Mouse (Mus musculus): ENCODE results near the gene Rflnb. TPM values are rescaled to one million over a fixed set of nuclear protein-coding genes. Genes with fewer than 3 reads are reported as not detected.

Gene Rflnb
- total and polyA plus RNA-seq, 3 experiments, result 0.19 to 0.85 (median 0.69) TPM

- dilution Hi-C loops (cut with MboI; ENCODE audit: extremely low pct_ligation_motif_present, extremely low pct_unique_long_range_greater_than_20kb, low sequenced_read_pairs) (no loop called here), in situ Hi-C loops (cut with MboI; ENCODE audit: low pct_ligation_motif_present, low pct_unique_long_range_greater_than_20kb, low sequenced_read_pairs) (no loop called here)
- DNase-seq (ENCODE audit: extremely low read depth), result no peak
- Histone ChIP-seq H3K27me3 (replicated peaks) (peaks cover 43% of the 10 kb centered on the region), H3K79me2 (replicated peaks; ENCODE audit: control insufficient read depth, extremely low read depth, insufficient read depth, poor library complexity, severe bottlenecking) (no peaks in the 10 kb centered on the region), H3K4me2 (ENCODE audit: insufficient read depth, low read depth, poor library complexity, severe bottlenecking) (no peak overlapping the region), H3K9ac (ENCODE audit: insufficient read depth, low read depth) (no peak overlapping the region), H3K27ac (ENCODE audit: insufficient read depth, low read depth) (no peak overlapping the region), H3K4me1 (ENCODE audit: control insufficient read depth in 1 of 2, insufficient read depth in 2 of 2) (no peaks in the 10 kb centered on the region), H3K36me3 (replicated peaks in 1 of 2; ENCODE audit: control insufficient read depth in 1 of 2, insufficient read depth in 1 of 2, low read length in 1 of 2) (no peaks in the 10 kb centered on the region), H3K4me3 (replicated peaks in 1 of 3; ENCODE audit: low read depth in 2 of 3, low read length in 2 of 3, poor library complexity in 1 of 3) (no peak overlapping the region), H3K9me3 (replicated peaks; ENCODE audit: low read length) (no peaks in the 10 kb centered on the region)
- TF ChIP-seq MYC (IDR thresholded peaks at IDR 0.05; ENCODE audit: low read depth, low read length) (no peak), PAX5 (IDR thresholded peaks at IDR 0.05; ENCODE audit: low read length) (no peak), SMC3 (IDR thresholded peaks at IDR 0.05; ENCODE audit: low read depth, low read length) (no peak), POLR2AphosphoS2 (IDR thresholded peaks at IDR 0.05; ENCODE audit: low read depth, low read length) (no peak), CHD1 (IDR thresholded peaks at IDR 0.05; ENCODE audit: low read depth, low read length) (no peak), TBP (conservative IDR thresholded peaks at IDR 0.05; ENCODE audit: low read depth, low read length) (no peak), CTCF (conservative IDR thresholded peaks at IDR 0.05 in 1 of 2, IDR thresholded peaks at IDR 0.05 in 1 of 2; ENCODE audit: low read depth in 2 of 2, low read length in 2 of 2) (no peak), MEF2A (IDR thresholded peaks at IDR 0.05; ENCODE audit: borderline replicate concordance, low read depth, low read length) (no peak), JUN (IDR thresholded peaks at IDR 0.05; ENCODE audit: insufficient read depth, low read depth, low read length) (no peak), USF2 (conservative IDR thresholded peaks at IDR 0.05; ENCODE audit: low read depth, low read length) (no peak)
These were observed 6.3 kb upstream of the Rflnb start for GRCm38 (mm10) chr11:76033836-76034235.

- DNase-seq (ENCODE audit: extremely low read depth), result no peak
- Histone ChIP-seq H3K4me2 (ENCODE audit: insufficient read depth, low read depth, poor library complexity, severe bottlenecking) (no peak overlapping the region), H3K36me3 (replicated peaks in 1 of 2; ENCODE audit: control insufficient read depth in 1 of 2, insufficient read depth in 1 of 2, low read length in 1 of 2) (no peaks in the 10 kb centered on the region), H3K27me3 (replicated peaks) (peaks cover 42% of the 10 kb centered on the region), H3K79me2 (replicated peaks; ENCODE audit: control insufficient read depth, extremely low read depth, insufficient read depth, poor library complexity, severe bottlenecking) (no peaks in the 10 kb centered on the region), H3K27ac (ENCODE audit: insufficient read depth, low read depth) (no peak overlapping the region), H3K4me3 (replicated peaks in 1 of 3; ENCODE audit: low read depth in 2 of 3, low read length in 2 of 3, poor library complexity in 1 of 3) (no peak overlapping the region), H3K9ac (ENCODE audit: insufficient read depth, low read depth) (no peak overlapping the region), H3K9me3 (replicated peaks; ENCODE audit: low read length) (no peaks in the 10 kb centered on the region), H3K4me1 (ENCODE audit: control insufficient read depth in 1 of 2, insufficient read depth in 2 of 2) (no peaks in the 10 kb centered on the region)
- TF ChIP-seq CHD2 (IDR thresholded peaks at IDR 0.05; ENCODE audit: low read length) (no peak), HCFC1 (IDR thresholded peaks at IDR 0.05; ENCODE audit: low read depth, low read length) (no peak), MAX (IDR thresholded peaks at IDR 0.05; ENCODE audit: low read length) (no peak), UBTF (IDR thresholded peaks at IDR 0.05; ENCODE audit: low read depth, low read length) (no peak), NELFE (IDR thresholded peaks at IDR 0.05; ENCODE audit: low read depth, low read length) (no peak), POLR2AphosphoS2 (IDR thresholded peaks at IDR 0.05; ENCODE audit: low read depth, low read length) (no peak), PAX5 (IDR thresholded peaks at IDR 0.05; ENCODE audit: low read length) (no peak), RAD21 (IDR thresholded peaks at IDR 0.05; ENCODE audit: low read depth, low read length) (no peak), E2F4 (IDR thresholded peaks at IDR 0.05; ENCODE audit: insufficient replicate concordance, low read depth, low read length) (no peak), BHLHE40 (IDR thresholded peaks at IDR 0.05; ENCODE audit: low read depth, low read length) (no peak), MEF2A (IDR thresholded peaks at IDR 0.05; ENCODE audit: borderline replicate concordance, low read depth, low read length) (no peak), MAFK (IDR thresholded peaks at IDR 0.05; ENCODE audit: insufficient replicate concordance, low read length) (no peak), ZMIZ1 (IDR thresholded peaks at IDR 0.05; ENCODE audit: low read depth, low read length) (no peak), POLR2A (IDR thresholded peaks at IDR 0.05; ENCODE audit: low read depth, low read length) (no peak), TCF12 (IDR thresholded peaks at IDR 0.05; ENCODE audit: low read depth, low read length) (no peak), SIN3A (IDR thresholded peaks at IDR 0.05; ENCODE audit: low read length) (no peak), JUND (conservative IDR thresholded peaks at IDR 0.05; ENCODE audit: low read depth, low read length) (no peak), MAZ (IDR thresholded peaks at IDR 0.05; ENCODE audit: low read depth, low read length) (no peak), IRF4 (IDR thresholded peaks at IDR 0.05; ENCODE audit: low read depth, low read length) (no peak), CHD1 (IDR thresholded peaks at IDR 0.05; ENCODE audit: low read depth, low read length) (no peak)
- dilution Hi-C loops (cut with MboI; ENCODE audit: extremely low pct_ligation_motif_present, extremely low pct_unique_long_range_greater_than_20kb, low sequenced_read_pairs), result no loop called here
- in situ Hi-C loops (cut with MboI; ENCODE audit: low pct_ligation_motif_present, low pct_unique_long_range_greater_than_20kb, low sequenced_read_pairs), result no loop called here
These were observed 5.8 kb upstream of the Rflnb start for GRCm38 (mm10) chr11:76033359-76033758.
